Mouse (Mus musculus) cerebellum, postnatal 10 days (tissue): ENCODE results near the gene Fam129a.

Experiments used
- DNase-seq, 2 experiments: peaks; one replicate each; pipeline ENCODE4 v3.0.0; 2021; ENCODE audit warnings: mixed read lengths in 2 of 2

The Fam129a gene

GRCm38 (mm10) chr1:151570981-151571837 lies at the start of gene Fam129a:
Gene Fam129a, plus strand, starts transcription at chr1:151571186.
- DNase-seq: peak; percentile 37 to 46

DNA sequence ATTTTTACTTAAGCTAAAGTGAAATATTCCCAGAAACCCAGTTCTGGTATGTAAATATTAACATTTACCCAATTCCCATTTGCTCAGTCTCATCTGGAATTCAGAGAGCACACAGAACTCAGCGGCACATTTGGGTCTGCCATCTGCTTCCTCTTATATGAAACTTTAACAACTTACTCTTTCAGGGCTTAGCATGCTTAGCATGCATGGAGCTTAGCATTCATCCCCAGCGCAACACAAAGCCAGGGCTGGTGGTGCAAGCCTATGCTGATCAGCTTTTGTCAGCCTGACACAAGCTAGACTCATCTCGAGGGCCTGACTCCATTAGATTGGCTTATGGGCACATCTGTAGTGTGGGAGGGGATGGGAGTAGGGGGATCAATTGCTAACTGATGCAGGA lies 44.3 kb upstream of the Fam129a start:
- no peak for DNase-seq

- no peak for DNase-seq
Observed at GRCm38 (mm10) chr1:151543796-151544477, 27.0 kb upstream of the Fam129a start.

DNA sequence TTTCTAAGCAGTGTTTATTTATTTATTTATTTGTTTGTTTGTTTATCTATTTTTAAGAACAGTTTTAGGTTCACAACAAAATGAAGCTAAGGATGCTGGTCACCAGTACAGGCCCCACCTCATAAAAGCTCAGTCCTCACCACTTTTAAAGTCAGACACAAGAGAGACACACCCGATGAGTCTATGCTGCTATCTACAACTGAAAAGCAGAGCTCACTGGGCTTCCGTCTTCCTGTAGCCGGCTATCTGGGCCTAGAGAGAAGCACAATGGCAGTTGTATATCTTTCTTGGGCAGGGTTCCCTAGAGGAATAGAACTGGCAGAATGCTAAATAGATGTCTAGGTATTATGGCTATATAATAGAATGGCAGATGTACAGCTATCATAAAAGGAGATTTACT lies 26.4 kb upstream of the Fam129a start:
- DNase-seq: no peak

DNA sequence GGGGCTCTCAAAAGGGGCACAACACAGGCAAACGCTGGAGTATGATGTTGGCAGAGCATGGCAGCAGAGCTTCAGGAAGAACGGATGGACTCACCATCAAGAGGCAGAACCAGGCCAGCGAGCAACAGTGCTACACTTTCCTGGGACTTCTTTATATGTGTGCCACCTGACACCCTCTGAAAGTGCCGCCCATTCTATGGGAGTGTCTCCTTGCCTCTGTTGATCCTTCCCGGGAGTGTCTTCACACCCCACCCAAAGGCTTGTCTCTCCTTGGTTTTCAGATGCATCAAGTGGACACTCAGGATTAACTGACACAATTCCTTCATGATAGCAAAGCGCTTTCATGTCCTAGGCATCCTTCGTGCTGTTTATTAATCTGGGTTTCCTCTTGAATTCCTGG lies 25.4 kb upstream of the Fam129a start:
- DNase-seq: no peak

DNA sequence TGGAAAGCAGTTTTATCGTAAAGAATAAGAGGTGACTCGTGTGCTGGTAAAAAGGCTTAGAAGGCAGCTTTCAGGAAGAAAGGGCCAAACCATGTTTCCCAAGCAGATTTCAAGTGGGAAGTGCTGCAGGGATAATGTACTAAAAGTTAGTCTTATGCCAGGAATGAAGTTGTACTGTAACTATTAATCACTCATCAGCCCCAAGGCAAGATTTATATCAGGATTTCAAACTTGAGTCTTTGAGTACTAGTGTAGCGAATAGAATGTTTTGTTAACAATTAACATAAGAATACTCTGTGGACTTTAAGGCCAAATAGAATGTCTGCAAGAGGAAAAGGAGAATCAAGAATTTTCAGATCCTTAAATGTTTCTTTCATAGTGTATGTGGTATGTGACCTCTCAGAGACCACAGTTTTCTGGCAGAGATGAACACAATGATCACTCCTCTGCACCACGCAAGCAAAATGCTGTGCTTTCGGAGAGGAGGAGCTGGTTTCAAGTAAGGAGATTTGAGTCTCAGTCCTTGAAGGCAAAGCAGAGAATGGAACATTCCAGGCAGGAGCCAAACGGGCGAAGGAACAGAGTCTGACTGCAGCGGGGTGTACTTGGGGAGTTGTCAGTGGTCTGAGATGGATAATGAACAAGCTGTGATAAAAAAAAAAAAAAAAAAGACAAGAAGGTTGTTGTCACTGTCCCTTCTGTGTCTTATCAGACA lies 21.9 kb upstream of the Fam129a start:
- no peak for DNase-seq

- DNase-seq: no peak
Observed at GRCm38 (mm10) chr1:151549794-151550193, 21.2 kb upstream of the Fam129a start.

GRCm38 (mm10) chr1:151550587-151551479 lies 20.2 kb upstream of the Fam129a start:
- no peak for DNase-seq

DNA sequence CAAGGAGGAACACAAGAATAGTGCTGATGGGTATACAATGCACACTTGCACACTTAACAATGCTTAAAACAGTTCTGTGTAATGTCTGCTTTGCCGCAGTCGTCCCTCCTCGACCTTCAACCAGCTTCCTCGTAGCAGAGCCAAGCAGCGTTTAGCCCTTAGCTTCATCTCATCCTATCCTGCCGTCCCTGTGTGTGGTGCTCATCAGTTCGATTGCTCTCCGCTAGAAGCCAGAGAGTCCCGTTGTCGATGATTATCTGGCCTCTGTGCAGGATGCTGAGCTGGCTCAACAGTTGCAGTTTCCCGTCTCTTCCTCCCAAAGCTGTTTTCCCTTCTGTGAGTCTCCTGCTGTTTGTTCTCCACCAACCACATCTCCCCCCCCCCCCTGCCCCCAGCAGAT lies 10.4 kb upstream of the Fam129a start:
- DNase-seq: no peak

DNA sequence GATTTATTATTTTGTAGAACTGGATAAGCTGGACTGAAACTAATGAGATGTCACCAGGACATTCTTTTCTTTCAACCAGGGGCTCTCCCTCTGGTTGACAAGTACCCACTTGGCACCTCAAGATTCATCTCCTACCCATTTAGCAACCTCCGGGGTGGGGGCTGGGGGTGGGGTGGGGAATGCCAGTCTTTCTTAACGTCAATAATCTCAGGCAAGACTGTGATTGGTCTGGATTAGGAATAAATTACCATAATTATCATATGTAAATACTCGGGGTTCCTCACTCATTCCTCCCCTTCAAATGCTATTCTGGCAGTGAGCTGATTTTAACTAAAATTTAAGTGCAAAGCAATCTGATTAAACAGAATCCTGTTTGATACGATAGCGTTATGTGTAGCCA lies 7.6 kb upstream of the Fam129a start:
- DNase-seq: no peak

DNA sequence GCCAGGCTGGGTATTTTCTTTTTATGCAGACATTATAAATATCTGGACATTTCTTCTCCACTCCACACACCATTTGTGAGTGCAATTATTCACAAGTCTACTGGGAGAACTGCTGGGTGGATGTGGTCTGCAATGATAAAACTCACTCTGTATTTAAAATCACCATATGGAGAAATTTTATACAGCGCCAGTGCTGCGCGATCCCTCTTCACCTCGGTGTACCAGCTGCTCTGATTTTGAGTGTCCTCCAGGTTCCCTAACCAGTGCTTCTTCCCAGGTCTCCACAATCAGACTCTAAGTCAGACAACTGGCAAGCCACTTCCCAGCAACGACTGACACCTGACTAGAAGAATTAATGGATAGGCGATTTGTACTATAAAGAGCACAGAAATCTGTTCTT lies 7.1 kb upstream of the Fam129a start:
- DNase-seq: no peak

DNA sequence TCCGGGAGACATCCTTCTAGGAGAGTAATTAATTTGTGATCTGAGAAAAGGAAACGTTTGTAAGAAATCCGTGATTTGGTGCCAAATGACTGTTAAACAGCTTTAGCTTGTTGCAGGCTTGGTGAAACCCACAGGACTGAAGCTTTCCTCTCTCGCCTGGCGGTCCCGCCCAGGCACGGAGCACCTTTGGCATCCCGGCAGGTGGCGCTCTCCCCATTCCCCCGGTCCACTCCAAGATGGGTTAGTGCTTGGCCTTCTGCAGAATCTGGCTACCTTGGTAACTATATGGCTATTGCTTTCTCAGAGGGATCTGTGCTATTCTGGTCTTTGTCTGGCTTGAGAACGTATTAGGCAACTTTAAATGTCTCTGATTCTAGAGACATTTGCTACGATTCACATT lies 6.6 kb upstream of the Fam129a start:
- peak; percentile 90 to 91 for DNase-seq

DNA sequence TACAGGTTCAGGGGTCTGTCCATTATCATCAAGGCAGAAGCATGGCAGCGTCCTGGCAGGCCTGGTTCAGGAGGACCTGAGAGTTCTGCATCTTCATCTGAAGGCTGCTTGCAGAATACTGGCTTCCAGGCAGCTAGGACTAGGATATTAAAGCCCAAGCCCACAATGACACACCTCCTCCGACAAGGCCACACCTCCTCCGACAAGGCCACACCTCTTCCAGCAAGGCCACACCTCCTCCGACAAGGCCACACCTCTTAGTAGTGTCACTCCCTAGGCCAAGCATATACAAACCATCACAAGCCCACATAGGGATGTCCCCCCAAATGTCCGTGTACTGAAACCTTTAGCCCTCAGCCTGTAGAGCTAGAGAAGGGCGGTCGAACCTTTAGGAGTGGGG lies 2.3 kb upstream of the Fam129a start:
- DNase-seq: no peak

DNA sequence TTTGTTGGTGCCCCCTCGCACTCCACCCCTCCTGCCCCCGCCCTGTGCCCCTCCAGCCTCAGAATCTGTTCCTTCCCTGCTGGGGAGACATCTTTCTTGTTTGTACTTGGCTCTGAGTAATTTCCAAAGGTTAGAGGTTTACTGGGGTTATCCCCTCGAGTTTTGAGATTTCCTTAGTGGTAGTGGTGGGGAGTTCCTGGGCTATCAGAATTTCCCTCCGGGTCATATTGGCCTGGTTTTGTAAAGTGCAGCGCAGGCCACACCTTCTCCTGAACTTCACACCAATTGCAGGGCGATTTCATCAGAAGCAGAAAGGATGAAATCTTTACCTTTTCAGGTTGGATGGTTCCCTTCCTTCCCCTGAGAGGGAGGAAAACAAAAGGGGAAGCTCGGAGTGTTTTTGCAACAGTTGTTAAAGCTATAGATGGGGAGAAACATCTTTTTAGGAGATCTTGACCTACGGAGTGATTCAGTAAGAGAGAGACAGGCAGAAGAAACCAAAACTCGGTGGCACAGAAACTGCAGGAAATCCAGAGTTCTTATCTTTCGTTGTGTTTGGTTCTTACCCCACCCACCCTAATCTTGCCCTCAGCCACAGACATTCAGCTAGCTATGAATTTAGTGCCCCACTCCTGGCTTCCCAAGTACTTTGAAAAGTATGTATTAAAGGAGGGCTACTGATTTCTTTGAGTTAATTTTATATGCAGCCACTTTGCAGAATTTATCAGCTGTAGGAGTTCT lies 1.0 kb downstream of the Fam129a start:
- DNase-seq: no peak

DNA sequence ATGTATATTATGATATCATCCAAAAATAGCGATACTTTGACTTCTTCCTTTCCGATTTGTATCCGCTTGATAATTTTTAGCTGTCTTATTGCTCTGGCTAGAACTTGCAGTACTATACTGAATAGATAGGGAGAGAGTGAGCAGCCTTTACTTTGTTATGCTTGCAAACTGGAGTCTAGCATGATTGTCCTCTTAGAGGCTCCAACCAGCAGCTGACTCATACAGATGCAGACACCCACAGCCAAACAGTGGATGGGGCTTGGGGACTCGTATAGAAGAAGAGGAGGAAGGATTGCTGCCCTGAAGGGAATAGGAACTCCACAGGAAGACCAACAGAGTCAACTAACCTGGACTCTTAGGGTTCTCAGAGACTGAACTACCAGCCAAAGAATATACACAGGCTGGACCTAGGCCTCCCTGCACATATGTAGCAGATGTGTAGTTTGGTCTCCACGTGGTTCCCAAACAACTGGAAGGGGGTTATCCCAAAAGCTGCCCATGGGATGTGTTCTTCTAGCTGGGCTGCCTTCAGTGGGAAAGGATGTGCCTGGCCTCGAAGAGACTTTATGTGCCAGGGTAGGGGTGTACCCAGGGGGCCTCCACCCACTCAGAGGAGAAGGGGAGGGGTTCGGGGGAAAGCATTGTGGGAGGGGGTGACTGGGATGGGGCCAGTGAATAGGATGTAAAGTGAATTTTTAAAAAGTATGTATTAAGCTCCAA lies 1.8 kb downstream of the Fam129a start:
- DNase-seq: no peak

- peak in 1 of 2 experiments; percentile 21 for DNase-seq
Observed at GRCm38 (mm10) chr1:151580200-151580982, 9.4 kb downstream of the Fam129a start.

- no peak for DNase-seq
Observed at GRCm38 (mm10) chr1:151581454-151581853, 10.5 kb downstream of the Fam129a start.

DNA sequence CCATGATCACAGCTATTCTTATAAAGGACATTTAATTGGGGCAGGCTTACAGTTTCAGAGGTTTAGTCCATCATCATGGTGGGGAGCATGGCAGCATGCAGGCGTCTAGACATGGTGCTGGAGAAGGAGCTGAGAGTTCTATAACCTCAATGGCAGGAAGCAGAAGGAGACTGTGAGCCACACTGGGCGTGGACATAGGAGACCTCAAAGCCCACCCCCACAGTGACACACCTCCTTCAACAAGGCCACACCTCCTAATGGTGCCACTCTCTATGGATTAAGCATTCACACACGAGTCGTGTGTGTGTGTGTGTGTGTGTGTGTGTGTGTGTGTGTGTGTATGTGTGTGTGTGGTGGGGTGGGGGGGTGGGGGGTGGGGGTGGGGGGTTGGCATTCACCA lies 11.0 kb downstream of the Fam129a start:
- DNase-seq: no peak

DNA sequence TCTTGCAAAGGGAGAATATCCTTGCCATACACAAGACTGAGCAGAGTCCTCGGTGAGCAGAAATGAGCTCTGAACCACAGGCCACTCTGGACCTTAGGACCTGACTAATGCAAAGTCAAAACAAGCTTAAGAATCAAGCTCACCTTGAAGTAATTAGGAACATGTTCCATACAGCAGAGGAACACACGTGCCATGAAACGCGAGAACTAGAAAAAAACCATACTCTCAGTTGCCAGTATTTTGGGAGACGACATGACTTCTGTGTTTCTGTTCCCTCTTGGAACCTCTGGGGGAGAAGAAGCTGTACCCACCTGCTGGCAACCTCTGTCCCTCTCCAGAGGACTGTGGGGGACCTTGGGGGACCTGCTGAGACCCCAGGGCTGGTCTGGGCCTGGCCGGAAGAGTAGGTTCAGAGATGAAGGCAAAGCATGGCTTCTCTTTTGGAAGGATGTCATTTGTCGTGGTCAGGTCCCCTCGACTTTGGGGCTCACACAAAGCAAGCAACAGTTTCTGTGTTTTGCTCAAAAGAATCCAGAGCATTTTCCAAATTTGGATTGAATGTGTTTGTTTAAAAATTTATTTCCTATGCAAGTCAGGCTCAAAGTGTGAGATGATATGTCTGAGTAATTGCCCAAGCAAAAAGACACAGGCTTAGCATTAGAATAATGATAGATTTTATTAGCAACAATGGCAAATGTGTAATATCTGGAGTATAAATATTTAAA lies 12.6 kb downstream of the Fam129a start:
- DNase-seq: no peak

GRCm38 (mm10) chr1:151584182-151584471 lies 13.1 kb downstream of the Fam129a start:
- no peak for DNase-seq
